Comparison of ENCODE assay signal across 10 mouse cellular contexts in the genomic region with DNA sequence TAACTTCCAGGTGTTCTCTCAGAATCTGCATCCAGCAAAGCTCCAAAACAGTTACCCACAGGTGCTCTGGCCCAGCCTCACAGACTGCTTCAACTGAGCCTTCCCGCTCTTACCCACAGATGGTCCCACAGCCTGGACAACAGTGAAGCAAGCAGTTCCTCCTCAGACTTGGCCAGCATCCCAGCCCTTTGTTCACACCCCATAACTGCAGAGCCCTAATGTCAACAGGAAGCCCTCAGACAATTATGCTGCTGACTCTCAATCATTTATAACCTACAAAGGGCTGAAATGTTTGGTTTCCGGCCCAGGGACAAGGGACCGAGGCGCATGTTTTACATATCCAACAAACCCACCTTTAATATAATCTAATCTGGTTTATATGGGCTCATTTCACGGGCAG. TPM values are rescaled to one million over a fixed set of nuclear protein-coding genes. Genes with fewer than 3 reads are reported as not detected.
A peak's percentile ranks its signal among the peaks of the same experiment; 100 is the strongest.
DNase-seq lines count a peak whose midpoint lies in the region; ATAC-seq lines count a peak whose summit lies in the region.
"Had no signal": no experiment of that assay in that cellular context is flagged by ENCODE, and none has a peak within 500 bp of the region (broad histone marks: within the 10 kb centered on the region; RNA-seq: fewer than 3 reads in every experiment).

No protein-coding gene starts in this region.

- no peak overlapping the region for H3K4me3 ChIP-seq in heart, embryonic 15.5 days
- no peak overlapping the region for H3K4me3 ChIP-seq in kidney, embryonic 16.5 days (ENCODE audit: low read length)
- no peak overlapping the region for H3K4me3 ChIP-seq in lung, embryonic 16.5 days (ENCODE audit: low read length)
- H3K4me3 ChIP-seq in stomach, embryonic 14.5 days (ENCODE audit: low read depth, low read length): no peak overlapping the region
- H3K4me3 ChIP-seq: embryonic facial prominence, embryonic 12.5 days had no signal

- H3K36me3 ChIP-seq in heart, embryonic 15.5 days: no peaks in the 10 kb centered on the region
- H3K36me3 ChIP-seq in kidney, embryonic 16.5 days (ENCODE audit: insufficient read depth, low read length): no peaks in the 10 kb centered on the region
- no peaks in the 10 kb centered on the region for H3K36me3 ChIP-seq in lung, embryonic 16.5 days (ENCODE audit: control insufficient read depth, insufficient read depth, low read length)
- no peaks in the 10 kb centered on the region for H3K36me3 ChIP-seq in stomach, embryonic 14.5 days (ENCODE audit: control insufficient read depth, insufficient read depth, low read length)
- H3K36me3 ChIP-seq: embryonic facial prominence, embryonic 12.5 days had no signal

- 35% methylated on average over 5 of the region's 5 CpGs for WGBS in heart, embryonic 15.5 days
- 54% methylated on average over 5 of the region's 5 CpGs for WGBS in kidney, embryonic 16.5 days
- WGBS in lung, embryonic 16.5 days: 28% methylated on average over 5 of the region's 5 CpGs
- 34% methylated on average over 5 of the region's 5 CpGs for WGBS in stomach, embryonic 14.5 days

- H3K27ac ChIP-seq in heart, embryonic 15.5 days: peak overlapping the region; percentile 45; the same call in 1 of the 2 replicates
- H3K27ac ChIP-seq in kidney, embryonic 16.5 days (ENCODE audit: low read length): peak overlapping the region; percentile 43; the same call in 1 of the 2 replicates
- peak overlapping the region; percentile 74 for H3K27ac ChIP-seq in lung, embryonic 16.5 days (ENCODE audit: low read length)
- no peak overlapping the region for H3K27ac ChIP-seq in stomach, embryonic 14.5 days (ENCODE audit: low read length)
- H3K27ac ChIP-seq: embryonic facial prominence, embryonic 12.5 days; macrophage had no signal

- peaks cover 8% of the 10 kb centered on the region for H3K4me1 ChIP-seq in heart, embryonic 15.5 days (replicated peaks)
- 0 out of 2 replicates have a peak, but pooled peaks cover 3% of the 10 kb centered on the region for H3K4me1 ChIP-seq in kidney, embryonic 16.5 days (ENCODE audit: insufficient read depth, low read length)
- H3K4me1 ChIP-seq in lung, embryonic 16.5 days (replicated peaks; ENCODE audit: control insufficient read depth, insufficient read depth, low read length): peaks cover 10% of the 10 kb centered on the region; the same call in 1 of the 2 replicates
- no peaks in the 10 kb centered on the region for H3K4me1 ChIP-seq in stomach, embryonic 14.5 days (ENCODE audit: control insufficient read depth, insufficient read depth, low read length)
- H3K4me1 ChIP-seq: embryonic facial prominence, embryonic 12.5 days had no signal

- no peak overlapping the region for H3K4me2 ChIP-seq in heart, embryonic 15.5 days
- H3K4me2 ChIP-seq in kidney, embryonic 16.5 days (replicated peaks; ENCODE audit: low read depth, low read length): no peak overlapping the region
- H3K4me2 ChIP-seq in lung, embryonic 16.5 days (ENCODE audit: low read depth, low read length): no peak overlapping the region
- H3K4me2 ChIP-seq in stomach, embryonic 14.5 days (replicated peaks; ENCODE audit: low read depth, low read length): no peak overlapping the region
- H3K4me2 ChIP-seq: embryonic facial prominence, embryonic 12.5 days had no signal

- no peaks in the 10 kb centered on the region for H3K9me3 ChIP-seq in heart, embryonic 15.5 days (replicated peaks)
- no peaks in the 10 kb centered on the region for H3K9me3 ChIP-seq in kidney, embryonic 16.5 days (ENCODE audit: low read length)
- H3K9me3 ChIP-seq in lung, embryonic 16.5 days (ENCODE audit: control insufficient read depth, low read length): no peaks in the 10 kb centered on the region
- no peaks in the 10 kb centered on the region for H3K9me3 ChIP-seq in stomach, embryonic 14.5 days (ENCODE audit: control insufficient read depth, low read depth, low read length)
- H3K9me3 ChIP-seq: embryonic facial prominence, embryonic 12.5 days had no signal

- H3K9ac ChIP-seq in heart, embryonic 15.5 days: no peak overlapping the region
- no peak overlapping the region for H3K9ac ChIP-seq in kidney, embryonic 16.5 days (replicated peaks; ENCODE audit: low read length)
- no peak overlapping the region for H3K9ac ChIP-seq in lung, embryonic 16.5 days (ENCODE audit: low read length)
- H3K9ac ChIP-seq in stomach, embryonic 14.5 days (replicated peaks; ENCODE audit: low read depth, low read length): no peak overlapping the region
- H3K9ac ChIP-seq: embryonic facial prominence, embryonic 12.5 days had no signal

- H3K27me3 ChIP-seq in heart, embryonic 15.5 days: no peaks in the 10 kb centered on the region; the same call in 1 of the 2 replicates
- no peaks in the 10 kb centered on the region for H3K27me3 ChIP-seq in kidney, embryonic 16.5 days (ENCODE audit: insufficient read depth, low read length)
- no peaks in the 10 kb centered on the region for H3K27me3 ChIP-seq in lung, embryonic 16.5 days (ENCODE audit: control insufficient read depth, insufficient read depth, low read depth, low read length)
- H3K27me3 ChIP-seq in stomach, embryonic 14.5 days (ENCODE audit: control insufficient read depth, insufficient read depth, low read length): no peaks in the 10 kb centered on the region
- H3K27me3 ChIP-seq: embryonic facial prominence, embryonic 12.5 days had no signal

- ATAC-seq in CD4-positive, CD25-positive, alpha-beta regulatory T cell, adult 4 months: peak; percentile 79
- ATAC-seq in heart, embryonic 15.5 days (replicated peaks; ENCODE audit: insufficient number of reproducible peaks, insufficient read depth, low FRiP score, low read depth): peak; percentile 76
- peak; percentile 88 for ATAC-seq in kidney, embryonic 16.5 days (ENCODE audit: low FRiP score, low TSS enrichment)
- peak; percentile 98 for ATAC-seq in lung, embryonic 16.5 days (ENCODE audit: low read depth)
- peak; percentile 70; the same call in 1 of the 2 replicates for ATAC-seq in stomach, embryonic 14.5 days (ENCODE audit: insufficient number of reproducible peaks, insufficient read depth, low FRiP score, low read depth)

- peak; percentile 44 to 60 for DNase-seq in frontal cortex, postnatal 14 days (ENCODE audit: low spot score in 2 of 2)
- DNase-seq in frontal cortex, postnatal 25 days (ENCODE audit: low spot score in 2 of 2): no peak
- DNase-seq in cerebellum, adult 9-10 months: peak; percentile 62

RNA-seq across cellular contexts. Expression of gene Klrb1b, which starts 30.1 kb away (rescaled TPM):
- polyA plus RNA-seq in CD4-positive, CD25-positive, alpha-beta regulatory T cell, adult 4 months (2017; shearing (Covaris generic)): not detected
- polyA plus RNA-seq in heart, embryonic 15.5 days (2015; fragmentation: Nextera tagmentation; extraction: Ambion mirVana): 0.15 and 0.37 TPM in 2 replicates
- 0.36 TPM in 1 of 2 replicates, not detected in the other for polyA plus RNA-seq in kidney, embryonic 16.5 days (2015; fragmentation: Nextera tagmentation; extraction: Ambion mirVana)
- polyA plus RNA-seq in lung, embryonic 16.5 days (2015; fragmentation: Nextera tagmentation; extraction: Ambion mirVana): 0.29 and 0.33 TPM in 2 replicates
- 0.29 and 0.34 TPM in 2 replicates for polyA plus RNA-seq in stomach, embryonic 14.5 days (2014; fragmentation: Nextera tagmentation; extraction: Ambion mirVana)
- polyA plus RNA-seq: embryonic facial prominence, embryonic 12.5 days had no signal

RNA-seq across cellular contexts. Expression of gene Gm44511, which starts 30.1 kb away (rescaled TPM):
- not detected for polyA plus RNA-seq in CD4-positive, CD25-positive, alpha-beta regulatory T cell, adult 4 months (2017; shearing (Covaris generic))
- not detected in 2 replicates for polyA plus RNA-seq in heart, embryonic 15.5 days (2015; fragmentation: Nextera tagmentation; extraction: Ambion mirVana)
- not detected in 2 replicates for polyA plus RNA-seq in kidney, embryonic 16.5 days (2015; fragmentation: Nextera tagmentation; extraction: Ambion mirVana)
- not detected in 2 replicates for polyA plus RNA-seq in lung, embryonic 16.5 days (2015; fragmentation: Nextera tagmentation; extraction: Ambion mirVana)
- polyA plus RNA-seq in stomach, embryonic 14.5 days (2014; fragmentation: Nextera tagmentation; extraction: Ambion mirVana): not detected in 2 replicates
- polyA plus RNA-seq: embryonic facial prominence, embryonic 12.5 days; macrophage had no signal

RNA-seq across cellular contexts. Expression of gene Clec2i, which starts 31.1 kb away (rescaled TPM):
- 100 to 1,000 TPM in 1 of 2 experiments, 10 to 100 TPM in 1; 98.3 to 104 TPM for polyA plus RNA-seq in CD4-positive, CD25-positive, alpha-beta regulatory T cell, adult 4 months (2017; shearing (Covaris generic))
- 0.10 and 0.66 TPM in 2 replicates for polyA plus RNA-seq in heart, embryonic 15.5 days (2015; fragmentation: Nextera tagmentation; extraction: Ambion mirVana)
- polyA plus RNA-seq in kidney, embryonic 16.5 days (2015; fragmentation: Nextera tagmentation; extraction: Ambion mirVana): 0.12 TPM in 1 of 2 replicates, not detected in the other
- 0.23 and 0.36 TPM in 2 replicates for polyA plus RNA-seq in lung, embryonic 16.5 days (2015; fragmentation: Nextera tagmentation; extraction: Ambion mirVana)
- polyA plus RNA-seq in stomach, embryonic 14.5 days (2014; fragmentation: Nextera tagmentation; extraction: Ambion mirVana): not detected in 2 replicates
- polyA plus RNA-seq: embryonic facial prominence, embryonic 12.5 days had no signal

RNA-seq across cellular contexts. Expression of gene BC035044, which starts 34.7 kb away (rescaled TPM):
- 1 to 10 TPM; 2.1 to 3.6 TPM for polyA plus RNA-seq in CD4-positive, CD25-positive, alpha-beta regulatory T cell, adult 4 months (2017; shearing (Covaris generic))
- polyA plus RNA-seq in heart, embryonic 15.5 days (2015; fragmentation: Nextera tagmentation; extraction: Ambion mirVana): 0.18 and 3.5 TPM in 2 replicates
- polyA plus RNA-seq in kidney, embryonic 16.5 days (2015; fragmentation: Nextera tagmentation; extraction: Ambion mirVana): 0.65 and 0.87 TPM in 2 replicates
- 0.79 and 0.87 TPM in 2 replicates for polyA plus RNA-seq in lung, embryonic 16.5 days (2015; fragmentation: Nextera tagmentation; extraction: Ambion mirVana)
- 1.5 and 1.9 TPM in 2 replicates for polyA plus RNA-seq in stomach, embryonic 14.5 days (2014; fragmentation: Nextera tagmentation; extraction: Ambion mirVana)

Comparison
In these comparisons a context has a peak if more than half of its experiments do, and no peak if none do; other contexts are left out.
1. DNase-seq: peak in frontal cortex, postnatal 14 days (2 of 2) and cerebellum, adult 9-10 months (single experiment); none in frontal cortex, postnatal 25 days (0 of 2).
2. RNA of gene Clec2i, which starts 31.1 kb away (polyA plus RNA-seq): 98.3 to 104 TPM in CD4-positive, CD25-positive, alpha-beta regulatory T cell, adult 4 months; 0.23 to 0.36 TPM in lung, embryonic 16.5 days, 0.10 to 0.66 TPM in heart, embryonic 15.5 days, not detected in stomach, embryonic 14.5 days and 0.12 TPM in kidney, embryonic 16.5 days; every median in the first group is over 10 times any median in the second.
3. Peak in every context shown above with its lines, with median percentiles within 50 percentile points of each other: ATAC-seq.